Mouse (Mus musculus) lung, postnatal 0 days (tissue): ENCODE data around the gene Arhgef6. TPM values are rescaled to one million over a fixed set of nuclear protein-coding genes. Genes with fewer than 3 reads are reported as not detected.

Source experiments
- ATAC-seq: fragments of 200-750 bp; cut with Nextera tagmentation; 2 replicates; pipeline ENCODE4 v1.8.0; 2017; ENCODE audit warnings: moderate library complexity
- DNase-seq: peaks from one replicate; pipeline ENCODE4 v3.0.0-alpha.2; 2016; ENCODE audit warnings: low spot score
- H3K27ac ChIP-seq: fragments of 300-500 bp; sonication (generic); 2 replicates; pipeline ENCODE4 v1.5.1; 2014; ENCODE audit warnings: antibody characterized with exemption, mild to moderate bottlenecking, low read length, mixed read lengths
- H3K27me3 ChIP-seq: fragments of 300-500 bp; sonication (generic); replicated peaks from 2 replicates; pipeline ENCODE4 v1.6.1; 2014; ENCODE audit warnings: low read length, mixed read lengths; ENCODE audit not compliant: insufficient read depth
- H3K36me3 ChIP-seq: fragments of 300-500 bp; sonication (generic); 2 replicates; pipeline ENCODE4 v1.6.1; 2014; ENCODE audit warnings: low read length, mixed read lengths; ENCODE audit not compliant: insufficient read depth
- H3K4me1 ChIP-seq: fragments of 300-500 bp; sonication (generic); 2 replicates; pipeline ENCODE4 v1.6.1; 2014; ENCODE audit warnings: antibody characterized with exemption, low read depth, low read length, mixed read lengths; ENCODE audit not compliant: insufficient read depth
- H3K4me2 ChIP-seq: fragments of 300-500 bp; sonication (generic); replicated peaks from 2 replicates; pipeline ENCODE4 v1.6.1; 2014; ENCODE audit warnings: low read depth, mild to moderate bottlenecking, low read length, moderate library complexity, mixed read lengths
- H3K4me3 ChIP-seq: fragments of 300-500 bp; sonication (generic); 2 replicates; pipeline ENCODE4 v1.5.1; 2014; ENCODE audit warnings: low read depth, low read length
- H3K9ac ChIP-seq: fragments of 300-500 bp; sonication (generic); replicated peaks from 2 replicates; pipeline ENCODE4 v1.6.1; 2014; ENCODE audit warnings: low read depth, mild to moderate bottlenecking
- H3K9me3 ChIP-seq: fragments of 300-500 bp; sonication (generic); 2 replicates; pipeline ENCODE4 v1.6.1; 2016; ENCODE audit warnings: low read length, mixed read lengths
- CTCF ChIP-seq: IDR thresholded peaks from 2 replicates; pipeline ENCODE4 v1.5.1; 2016; ENCODE audit warnings: antibody characterized with exemption, mild to moderate bottlenecking
- EP300 ChIP-seq: IDR thresholded peaks from 2 replicates; pipeline ENCODE4 v1.6.1; 2016; ENCODE audit warnings: antibody characterized with exemption, mild to moderate bottlenecking, control low read depth
- WGBS: fragments of 180-500 bp; shearing (Covaris S2); extraction: QIAGEN DNeasy Blood & Tissue Kit; methylation state at CpG from one replicate; pipeline ENCODE4 v1.1.7; 2014; 5-methylcytosine and 5-hydroxymethylcytosine counted together
- polyA plus RNA-seq: library from polyadenylated mRNA; unstranded; fragments of >200 nt; fragmentation: Nextera tagmentation; extraction: Ambion mirVana; gene quantifications from 2 replicates; pipeline ENCODE4 v1.2.1, GENCODE M21; 2015

The Arhgef6 gene
- polyA plus RNA-seq, 1 experiment from 2014 or later = 23.3 TPM

DNA sequence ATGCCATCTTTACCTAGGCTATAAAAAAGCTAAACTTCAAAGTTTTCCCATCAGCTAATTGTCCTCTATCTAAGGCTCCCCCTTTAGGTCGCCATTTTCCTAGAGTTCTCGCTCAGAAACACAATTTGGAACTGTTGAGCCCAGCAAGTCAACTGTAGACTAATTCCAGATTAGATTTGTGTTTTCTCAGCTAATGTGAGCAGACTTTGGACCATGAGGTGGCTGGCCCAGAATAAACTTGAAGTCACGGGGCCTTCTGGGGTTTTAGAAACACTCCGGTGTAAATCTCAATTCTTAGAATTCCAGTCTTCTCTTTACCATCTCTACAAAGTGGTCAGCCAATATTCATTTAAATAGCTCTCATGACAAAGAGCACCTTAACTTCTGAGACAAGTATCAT lies 123.0 kb downstream of the Arhgef6 start:
- no peaks in the 10 kb centered on the region for H3K9me3 ChIP-seq
- H3K4me1 ChIP-seq = no peaks in the 10 kb centered on the region
- 88% methylated on average over 4 of the region's 4 CpGs for WGBS
- no peaks in the 10 kb centered on the region for H3K27me3 ChIP-seq
- DNase-seq (no peak), ATAC-seq (no peak)
- no peaks in the 10 kb centered on the region for H3K36me3 ChIP-seq
- H3K4me2 ChIP-seq = no peak overlapping the region
- no peak for TF ChIP-seq EP300
- TF ChIP-seq CTCF = no peak
- no peak overlapping the region for H3K9ac ChIP-seq
- H3K27ac ChIP-seq = no peak overlapping the region
- no peak overlapping the region for H3K4me3 ChIP-seq

DNA sequence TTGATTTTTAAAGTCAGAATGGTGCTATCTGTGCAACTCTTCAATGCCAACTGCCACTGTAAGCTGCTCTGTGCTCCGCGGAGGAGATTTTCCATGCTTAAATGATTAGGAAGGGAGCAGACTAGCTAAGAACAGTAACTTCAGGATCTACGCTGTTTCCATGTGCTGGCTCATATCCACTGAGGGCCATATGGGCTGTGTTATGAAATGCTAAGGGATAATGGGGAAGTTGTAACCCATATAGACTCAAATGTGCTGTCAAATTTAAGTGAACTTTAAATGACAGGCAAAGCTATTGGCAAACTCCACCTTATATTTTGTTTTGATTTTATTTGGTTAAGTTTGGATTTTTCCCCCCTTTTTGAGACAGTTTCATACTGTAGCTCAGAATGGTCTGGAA lies 125.7 kb downstream of the Arhgef6 start:
- no peak for ATAC-seq
- H3K36me3 ChIP-seq = no peaks in the 10 kb centered on the region
- no peaks in the 10 kb centered on the region for H3K4me1 ChIP-seq
- no peak for TF ChIP-seq CTCF
- TF ChIP-seq EP300 = no peak
- H3K4me3 ChIP-seq = no peak overlapping the region
- H3K27me3 ChIP-seq = no peaks in the 10 kb centered on the region
- no peak overlapping the region for H3K27ac ChIP-seq
- WGBS = 72% methylated on average over 3 of the region's 3 CpGs
- no peak overlapping the region for H3K9ac ChIP-seq
- no peak overlapping the region for H3K4me2 ChIP-seq
- no peaks in the 10 kb centered on the region for H3K9me3 ChIP-seq
- no peak for DNase-seq

DNA sequence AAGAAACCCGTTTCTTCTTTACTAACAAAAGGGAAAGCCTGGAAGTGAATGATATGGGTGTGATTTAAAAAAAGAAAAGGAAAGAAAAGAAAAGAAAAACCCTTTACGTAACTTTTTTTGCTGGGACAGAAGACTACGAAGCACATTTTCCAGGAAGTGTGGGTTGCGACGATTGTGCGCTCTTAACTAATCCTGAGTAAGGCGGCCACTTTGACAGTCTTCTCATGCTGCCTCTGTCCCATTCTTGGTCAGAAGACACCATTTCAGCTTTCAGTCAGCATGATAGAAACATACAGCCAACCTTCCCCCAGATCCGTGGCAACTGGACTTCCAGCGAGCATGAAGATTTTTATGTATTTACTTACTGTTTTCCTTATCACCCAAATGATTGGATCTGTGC lies 126.7 kb downstream of the Arhgef6 start, which contains the start of gene Cd40lg:
Gene Cd40lg (plus strand): TSS at position 268 of the 400 bp plus-strand sequence.
- Histone ChIP-seq H3K4me1 (no peaks in the 10 kb centered on the region), H3K9ac (no peak within 1 kb of the TSS), H3K27ac (no peak within 1 kb of the TSS), H3K4me3 (no peak within 1 kb of the TSS), H3K9me3 (no peaks in the 10 kb centered on the region), H3K36me3 (no peaks in the 10 kb centered on the region), H3K4me2 (no peak within 1 kb of the TSS), H3K27me3 (no peaks in the 10 kb centered on the region)
- TF ChIP-seq CTCF = no peak
- TF ChIP-seq EP300 = no peak
- DNase-seq = no peak
- 84% methylated on average over 9 of the region's 9 CpGs for WGBS
- ATAC-seq = no peak

- DNase-seq (no peak), ATAC-seq (no peak)
- H3K4me3 ChIP-seq = no peak overlapping the region
- WGBS = 88% methylated on average over 1 of the region's 1 CpGs
- no peaks in the 10 kb centered on the region for H3K4me1 ChIP-seq
- H3K9ac ChIP-seq = no peak overlapping the region
- H3K4me2 ChIP-seq = no peak overlapping the region
- no peaks in the 10 kb centered on the region for H3K27me3 ChIP-seq
- TF ChIP-seq CTCF (no peak), EP300 (no peak)
- no peak overlapping the region for H3K27ac ChIP-seq
- no peaks in the 10 kb centered on the region for H3K36me3 ChIP-seq
- H3K9me3 ChIP-seq = no peaks in the 10 kb centered on the region
These were observed 127.9 kb downstream of the Arhgef6 start for GRCm38 (mm10) chrX:57210591-57210990.

GRCm38 (mm10) chrX:57200397-57200796 lies 138.1 kb downstream of the Arhgef6 start:
- Histone ChIP-seq H3K27ac (no peak overlapping the region), H3K36me3 (no peaks in the 10 kb centered on the region), H3K9me3 (no peaks in the 10 kb centered on the region), H3K4me1 (no peaks in the 10 kb centered on the region), H3K27me3 (no peaks in the 10 kb centered on the region), H3K4me3 (no peak overlapping the region), H3K4me2 (no peak overlapping the region), H3K9ac (no peak overlapping the region)
- DNase-seq (no peak), ATAC-seq (no peak)
- 50% methylated on average over 2 of the region's 2 CpGs for WGBS
- no peak for TF ChIP-seq EP300
- no peak for TF ChIP-seq CTCF

- TF ChIP-seq CTCF = no peak
- TF ChIP-seq EP300 = no peak
These were observed 140.5 kb downstream of the Arhgef6 start for GRCm38 (mm10) chrX:57198036-57198435.

DNA sequence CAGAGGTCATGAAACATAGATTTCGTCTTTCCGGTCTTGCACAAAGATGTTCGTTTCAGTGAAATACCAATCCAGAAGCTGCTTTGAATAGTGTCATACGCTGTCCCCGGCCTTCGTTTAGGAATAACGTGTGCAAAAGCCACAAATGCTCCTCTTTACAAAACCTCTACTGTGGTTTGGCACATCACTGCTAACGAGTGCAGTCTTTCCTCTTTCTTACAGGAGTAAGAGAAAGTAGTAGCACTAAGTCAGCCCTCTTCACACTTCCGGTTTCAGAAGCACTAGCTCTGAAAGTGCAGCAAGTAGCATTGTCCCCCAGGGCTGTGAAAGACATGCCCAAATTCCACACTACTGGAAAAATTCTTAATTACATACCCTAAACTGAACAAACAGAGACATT lies 142.2 kb downstream of the Arhgef6 start:
- DNase-seq (no peak), ATAC-seq (no peak)
- no peak for TF ChIP-seq EP300
- no peak for TF ChIP-seq CTCF

More at GRCm38 (mm10) chrX:57198036-57198435, 140.5 kb downstream of the Arhgef6 start:
- H3K27ac ChIP-seq = no peak overlapping the region
- no peaks in the 10 kb centered on the region for H3K9me3 ChIP-seq
- DNase-seq (no peak), ATAC-seq (no peak)
- no peak overlapping the region for H3K4me2 ChIP-seq
- H3K9ac ChIP-seq = no peak overlapping the region
- H3K27me3 ChIP-seq = no peaks in the 10 kb centered on the region
- no peak overlapping the region for H3K4me3 ChIP-seq
- no peaks in the 10 kb centered on the region for H3K4me1 ChIP-seq
- H3K36me3 ChIP-seq = no peaks in the 10 kb centered on the region
- WGBS = 45% methylated on average over 2 of the region's 2 CpGs

More for the DNA sequence above, 142.2 kb downstream of the Arhgef6 start:
- Histone ChIP-seq H3K9me3 (no peaks in the 10 kb centered on the region), H3K9ac (no peak overlapping the region), H3K27ac (no peak overlapping the region), H3K4me2 (no peak overlapping the region), H3K36me3 (no peaks in the 10 kb centered on the region), H3K27me3 (no peaks in the 10 kb centered on the region), H3K4me3 (no peak overlapping the region), H3K4me1 (no peaks in the 10 kb centered on the region)
- WGBS = 79% methylated on average over 9 of the region's 9 CpGs
